Mouse (Mus musculus) bone marrow, adult 2 months (tissue): ENCODE measurements around the gene Stt3b. TPM values are rescaled to one million over a fixed set of nuclear protein-coding genes. Genes with fewer than 3 reads are reported as not detected.

ENCODE experiments used
- H3K27ac ChIP-seq: fragments of 200-500 bp; 2 replicates; pipeline ENCODE4 v1.5.1; 2012; ENCODE audit warnings: low read depth, mild to moderate bottlenecking, control low read depth, inconsistent platforms, low read length; ENCODE audit not compliant: control insufficient read depth, poor library complexity, insufficient read depth
- H3K4me1 ChIP-seq: fragments of 200-500 bp; 2 replicates; pipeline ENCODE4 v1.6.1; 2011; ENCODE audit warnings: low read length; ENCODE audit not compliant: control insufficient read depth, insufficient read depth
- H3K4me3 ChIP-seq: fragments of 200-500 bp; replicated peaks from 2 replicates; pipeline ENCODE3; 2011; ENCODE audit warnings: mild to moderate bottlenecking, low read depth, low read length, control low read depth; ENCODE audit not compliant: control insufficient read depth
- CTCF ChIP-seq: fragments of 200-500 bp; IDR thresholded peaks from 2 replicates; pipeline ENCODE4 v1.5.1; 2011; ENCODE audit warnings: low read length, control low read depth; ENCODE audit not compliant: control insufficient read depth, insufficient read depth
- POLR2A ChIP-seq: fragments of 200-500 bp; IDR thresholded peaks from 2 replicates; pipeline ENCODE4 v1.6.1; 2011; ENCODE audit warnings: low read depth, mild to moderate bottlenecking, control low read depth, low read length, borderline replicate concordance; ENCODE audit not compliant: control insufficient read depth
- WGBS: fragments of 180-500 bp; shearing (Covaris S2); methylation state at CpG from one replicate; pipeline ENCODE4 v1.1.7; 2018; 5-methylcytosine and 5-hydroxymethylcytosine counted together
- polyA plus RNA-seq: library from polyadenylated mRNA; stranded (reverse); fragments of >200 nt; gene quantifications from 2 replicates; pipeline ENCODE4 v1.2.4, GENCODE M21; 2011; ENCODE audit warnings: low replicate concordance; ENCODE audit not compliant: missing spikeins, insufficient read depth, insufficient read length

Stt3b gene
- polyA plus RNA-seq: 17.9 and 23.9 TPM in 2 replicates

GRCm38 (mm10) chr9:115310346-115311222 is at the start of gene Stt3b:
Gene Stt3b (minus strand): TSS chr9:115310421.
- peak; percentile 69; the same call in 1 of the 2 replicates for TF ChIP-seq POLR2A
- TF ChIP-seq CTCF: no peak
- H3K4me1 ChIP-seq: peaks cover 1% of the 10 kb centered on the region; the same call in 1 of the 2 replicates
- under 1% methylated on average over 91 of the region's 91 CpGs for WGBS

GRCm38 (mm10) chr9:115358421-115358820 is 48.2 kb upstream of the Stt3b start:
- no peak for TF ChIP-seq POLR2A
- no peak for TF ChIP-seq CTCF
- Histone ChIP-seq H3K27ac (no peak overlapping the region), H3K4me3 (no peak overlapping the region), H3K4me1 (no peaks in the 10 kb centered on the region; the same call in 1 of the 2 replicates)
- 83% methylated on average over 2 of the region's 2 CpGs for WGBS

More at GRCm38 (mm10) chr9:115310346-115311222, at the start of gene Stt3b:
- H3K27ac ChIP-seq: peak within 1 kb of the TSS; percentile 97
- H3K4me3 ChIP-seq: peak within 1 kb of the TSS; percentile 97

GRCm38 (mm10) chr9:115357996-115358395 is 47.8 kb upstream of the Stt3b start:
- H3K4me1 ChIP-seq: no peaks in the 10 kb centered on the region; the same call in 1 of the 2 replicates
- no peak overlapping the region for H3K27ac ChIP-seq
- 73% methylated on average over 1 of the region's 1 CpGs for WGBS
- TF ChIP-seq POLR2A: no peak
- no peak for TF ChIP-seq CTCF
- no peak overlapping the region for H3K4me3 ChIP-seq

GRCm38 (mm10) chr9:115356731-115357458 is 46.7 kb upstream of the Stt3b start:
- TF ChIP-seq POLR2A (no peak), CTCF (no peak)
- Histone ChIP-seq H3K4me3 (no peak overlapping the region), H3K27ac (no peak overlapping the region), H3K4me1 (no peaks in the 10 kb centered on the region; the same call in 1 of the 2 replicates)
- WGBS: 85% methylated on average over 19 of the region's 19 CpGs

- Histone ChIP-seq H3K27ac (no peak overlapping the region), H3K4me3 (no peak overlapping the region), H3K4me1 (no peaks in the 10 kb centered on the region; the same call in 1 of the 2 replicates)
- TF ChIP-seq POLR2A (no peak), CTCF (no peak)
- WGBS: 48% methylated on average over 5 of the region's 5 CpGs
Measured at GRCm38 (mm10) chr9:115355972-115356371, 45.8 kb upstream of the Stt3b start.

- Histone ChIP-seq H3K4me1 (no peaks in the 10 kb centered on the region), H3K4me3 (no peak overlapping the region), H3K27ac (no peak overlapping the region)
- TF ChIP-seq CTCF: no peak
- no peak for TF ChIP-seq POLR2A
- 75% methylated on average over 4 of the region's 4 CpGs for WGBS
Measured at GRCm38 (mm10) chr9:115349741-115350512, 39.7 kb upstream of the Stt3b start.

- H3K27ac ChIP-seq: no peak overlapping the region
- 60% methylated on average over 1 of the region's 1 CpGs for WGBS
- H3K4me1 ChIP-seq: no peaks in the 10 kb centered on the region
- no peak for TF ChIP-seq CTCF
- no peak overlapping the region for H3K4me3 ChIP-seq
Measured at GRCm38 (mm10) chr9:115349106-115349505, 38.9 kb upstream of the Stt3b start.

- WGBS: 66% methylated on average over 3 of the region's 3 CpGs
Measured at GRCm38 (mm10) chr9:115344930-115345329, 34.7 kb upstream of the Stt3b start.

More at GRCm38 (mm10) chr9:115344930-115345329, 34.7 kb upstream of the Stt3b start:
- TF ChIP-seq POLR2A (no peak), CTCF (no peak)
- no peak overlapping the region for H3K27ac ChIP-seq
- no peaks in the 10 kb centered on the region; the same call in 1 of the 2 replicates for H3K4me1 ChIP-seq
- H3K4me3 ChIP-seq: no peak overlapping the region
